Mouse (Mus musculus): ENCODE results near the gene Pygo1. TPM values are rescaled to one million over a fixed set of nuclear protein-coding genes. Genes with fewer than 3 reads are reported as not detected.

Gene Pygo1
- polyA plus RNA-seq, 1 experiment from 2014 or later: 11.4 TPM

DNA sequence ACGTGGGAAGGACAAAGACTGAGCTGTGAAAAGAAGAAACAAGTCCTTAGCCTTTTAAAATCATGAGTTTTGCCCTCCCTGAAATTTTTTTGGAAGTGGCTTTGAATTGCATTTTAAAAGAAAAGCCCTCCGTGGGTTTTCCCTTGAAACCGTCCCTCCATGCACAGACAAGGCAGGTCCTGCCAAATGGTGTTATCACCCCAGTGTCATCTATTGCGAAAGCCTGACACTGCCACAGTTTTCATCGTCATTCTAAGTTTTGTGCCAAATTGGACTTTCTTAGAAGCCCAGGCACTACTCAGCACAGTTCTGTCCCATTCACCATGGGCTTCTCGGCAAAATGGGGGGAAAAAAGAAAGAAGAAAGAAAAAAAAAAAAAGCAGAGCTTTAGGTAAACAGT, 11.9 kb upstream of the Pygo1 start:
- Histone ChIP-seq H3K36me3 (ENCODE audit: control insufficient read depth, insufficient read depth, low read length) (0 out of 2 replicates have a peak, but pooled peaks cover 4% of the 10 kb centered on the region), H3K4me2 (ENCODE audit: low read depth, severe bottlenecking) (no peak overlapping the region), H3K9me3 (ENCODE audit: control insufficient read depth, low read length) (no peaks in the 10 kb centered on the region), H3K4me3 (ENCODE audit: low read depth, low read length) (no peak overlapping the region), H3K27me3 (ENCODE audit: control insufficient read depth, insufficient read depth, low read length) (no peaks in the 10 kb centered on the region), H3K4me1 (ENCODE audit: control insufficient read depth, insufficient read depth, low read length) (no peaks in the 10 kb centered on the region), H3K27ac (replicated peaks; ENCODE audit: low read depth, low read length) (no peak overlapping the region), H3K9ac (ENCODE audit: low read length) (no peak overlapping the region)
- 72% methylated on average over 6 of the region's 6 CpGs for WGBS
- DNase-seq (ENCODE audit: low spot score) (no peak), ATAC-seq (ENCODE audit: insufficient number of reproducible peaks, low FRiP score, low TSS enrichment, low read depth) (no peak)

- H3K27me3 ChIP-seq (ENCODE audit: control insufficient read depth, insufficient read depth, low read length): no peaks in the 10 kb centered on the region
- WGBS: 80% methylated on average over 7 of the region's 7 CpGs
- H3K9me3 ChIP-seq (ENCODE audit: control insufficient read depth, low read length): no peaks in the 10 kb centered on the region
- no peak for ATAC-seq (ENCODE audit: insufficient number of reproducible peaks, low FRiP score, low TSS enrichment, low read depth)
- H3K4me3 ChIP-seq (ENCODE audit: low read depth, low read length): no peak overlapping the region
- DNase-seq (ENCODE audit: low spot score): no peak
- no peak overlapping the region for H3K27ac ChIP-seq (replicated peaks; ENCODE audit: low read depth, low read length)
- 0 out of 2 replicates have a peak, but pooled peaks cover 2% of the 10 kb centered on the region for H3K36me3 ChIP-seq (ENCODE audit: control insufficient read depth, insufficient read depth, low read length)
- no peak overlapping the region for H3K9ac ChIP-seq (ENCODE audit: low read length)
- no peaks in the 10 kb centered on the region for H3K4me1 ChIP-seq (ENCODE audit: control insufficient read depth, insufficient read depth, low read length)
- no peak overlapping the region for H3K4me2 ChIP-seq (ENCODE audit: low read depth, severe bottlenecking)
These were observed 9.7 kb upstream of the Pygo1 start for GRCm38 (mm10) chr9:72915728-72916127.

GRCm38 (mm10) chr9:72923068-72923467, 2.4 kb upstream of the Pygo1 start:
- H3K9ac ChIP-seq (ENCODE audit: low read length): no peak overlapping the region
- WGBS: 78% methylated on average over 3 of the region's 3 CpGs
- no peak for ATAC-seq (ENCODE audit: insufficient number of reproducible peaks, low FRiP score, low TSS enrichment, low read depth)

GRCm38 (mm10) chr9:72925935-72926258, 452 bp downstream of the Pygo1 start:
- DNase-seq (ENCODE audit: low spot score) (no peak), ATAC-seq (ENCODE audit: insufficient number of reproducible peaks, low FRiP score, low TSS enrichment, low read depth) (peak; percentile 41; the same call in 1 of the 2 replicates)
- 3% methylated on average over 20 of the region's 20 CpGs for WGBS
- no peaks in the 10 kb centered on the region; the same call in 1 of the 2 replicates for H3K36me3 ChIP-seq (ENCODE audit: control insufficient read depth, insufficient read depth, low read length)
- H3K27me3 ChIP-seq (ENCODE audit: control insufficient read depth, insufficient read depth, low read length): no peaks in the 10 kb centered on the region
- peak overlapping the region; percentile 80 for H3K4me3 ChIP-seq (ENCODE audit: low read depth, low read length)
- peak overlapping the region; percentile 90 for H3K4me2 ChIP-seq (ENCODE audit: low read depth, severe bottlenecking)
- peak overlapping the region; percentile 98 for H3K9ac ChIP-seq (ENCODE audit: low read length)
- H3K9me3 ChIP-seq (ENCODE audit: control insufficient read depth, low read length): no peaks in the 10 kb centered on the region
- peaks cover 6% of the 10 kb centered on the region; the same call in 1 of the 2 replicates for H3K4me1 ChIP-seq (ENCODE audit: control insufficient read depth, insufficient read depth, low read length)
- H3K27ac ChIP-seq (replicated peaks; ENCODE audit: low read depth, low read length): peak overlapping the region; percentile 86

More at GRCm38 (mm10) chr9:72923068-72923467, 2.4 kb upstream of the Pygo1 start:
- no peaks in the 10 kb centered on the region for H3K9me3 ChIP-seq (ENCODE audit: control insufficient read depth, low read length)
- H3K4me3 ChIP-seq (ENCODE audit: low read depth, low read length): no peak overlapping the region
- H3K4me2 ChIP-seq (ENCODE audit: low read depth, severe bottlenecking): no peak overlapping the region
- H3K27me3 ChIP-seq (ENCODE audit: control insufficient read depth, insufficient read depth, low read length): no peaks in the 10 kb centered on the region
- peaks cover 6% of the 10 kb centered on the region; the same call in 1 of the 2 replicates for H3K4me1 ChIP-seq (ENCODE audit: control insufficient read depth, insufficient read depth, low read length)
- H3K27ac ChIP-seq (replicated peaks; ENCODE audit: low read depth, low read length): no peak overlapping the region
- H3K36me3 ChIP-seq (ENCODE audit: control insufficient read depth, insufficient read depth, low read length): no peaks in the 10 kb centered on the region
- DNase-seq (ENCODE audit: low spot score): no peak

DNA sequence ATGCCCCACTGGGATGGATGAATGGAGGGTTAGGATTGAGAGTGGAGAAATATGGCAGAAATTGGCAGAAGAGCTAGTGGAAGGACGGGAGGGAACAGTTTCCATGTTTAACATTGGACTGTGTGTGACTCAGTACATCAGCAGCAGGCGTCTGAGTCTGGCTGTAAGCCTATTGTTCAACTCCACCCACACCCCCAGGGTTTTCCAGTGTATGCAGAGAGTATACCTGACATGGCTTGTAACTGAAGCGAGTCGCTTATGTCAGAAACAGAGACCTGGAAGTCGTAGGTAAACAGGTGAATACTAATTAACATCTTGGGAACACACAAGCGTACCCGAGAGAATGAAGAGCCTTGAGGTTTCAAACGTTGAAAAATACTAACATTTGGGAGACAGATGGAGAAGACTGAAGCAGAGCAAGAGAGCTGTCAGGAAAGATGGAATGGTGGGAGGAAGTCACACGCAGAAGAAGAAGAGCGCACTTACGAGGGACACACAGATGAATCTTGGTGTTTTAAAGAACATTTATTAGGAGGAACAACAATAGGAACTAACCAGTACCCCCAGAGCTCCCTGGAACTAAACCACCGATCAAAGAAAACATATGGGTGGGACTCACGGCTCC, 5.8 kb downstream of the Pygo1 start:
- Histone ChIP-seq H3K9me3 (ENCODE audit: control insufficient read depth, low read length) (no peaks in the 10 kb centered on the region), H3K27me3 (ENCODE audit: control insufficient read depth, insufficient read depth, low read length) (no peaks in the 10 kb centered on the region), H3K36me3 (ENCODE audit: control insufficient read depth, insufficient read depth, low read length) (peaks cover 2% of the 10 kb centered on the region; the same call in 1 of the 2 replicates), H3K4me1 (ENCODE audit: control insufficient read depth, insufficient read depth, low read length) (peaks cover 6% of the 10 kb centered on the region; the same call in 1 of the 2 replicates), H3K9ac (ENCODE audit: low read length) (no peak overlapping the region), H3K4me3 (ENCODE audit: low read depth, low read length) (no peak overlapping the region), H3K4me2 (ENCODE audit: low read depth, severe bottlenecking) (no peak overlapping the region), H3K27ac (replicated peaks; ENCODE audit: low read depth, low read length) (no peak overlapping the region)
- DNase-seq (ENCODE audit: low spot score) (no peak), ATAC-seq (ENCODE audit: insufficient number of reproducible peaks, low FRiP score, low TSS enrichment, low read depth) (no peak)
- 81% methylated on average over 13 of the region's 13 CpGs for WGBS

DNA sequence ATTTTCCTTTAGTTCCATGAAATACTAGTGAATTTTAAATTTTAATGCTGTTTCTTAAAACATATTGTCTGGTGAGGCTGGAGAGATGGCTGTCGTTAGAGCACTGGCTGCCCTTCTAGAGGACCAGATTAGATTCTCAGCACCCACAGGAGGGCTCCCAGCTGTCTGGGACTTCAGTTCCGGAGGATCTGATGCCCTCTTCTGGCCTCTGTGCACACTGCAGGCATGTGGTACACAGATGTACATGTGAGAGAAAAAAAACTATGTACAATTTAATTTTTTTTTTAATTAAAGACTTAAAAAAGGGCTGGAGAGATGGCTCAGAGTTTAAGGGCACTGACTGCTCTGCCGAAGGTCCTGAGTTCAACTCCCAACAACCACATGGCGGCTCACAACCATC, 9.9 kb downstream of the Pygo1 start:
- peaks cover 2% of the 10 kb centered on the region; the same call in 1 of the 2 replicates for H3K36me3 ChIP-seq (ENCODE audit: control insufficient read depth, insufficient read depth, low read length)

GRCm38 (mm10) chr9:72936301-72936700, 10.9 kb downstream of the Pygo1 start:
- no peaks in the 10 kb centered on the region for H3K4me1 ChIP-seq (ENCODE audit: control insufficient read depth, insufficient read depth, low read length)
- no peaks in the 10 kb centered on the region for H3K9me3 ChIP-seq (ENCODE audit: control insufficient read depth, low read length)
- ATAC-seq (ENCODE audit: insufficient number of reproducible peaks, low FRiP score, low TSS enrichment, low read depth) (no peak), DNase-seq (ENCODE audit: low spot score) (no peak)
- H3K4me3 ChIP-seq (ENCODE audit: low read depth, low read length): no peak overlapping the region
- H3K9ac ChIP-seq (ENCODE audit: low read length): no peak overlapping the region
- peaks cover 2% of the 10 kb centered on the region; the same call in 1 of the 2 replicates for H3K36me3 ChIP-seq (ENCODE audit: control insufficient read depth, insufficient read depth, low read length)
- WGBS: 79% methylated on average over 2 of the region's 2 CpGs
- no peak overlapping the region for H3K4me2 ChIP-seq (ENCODE audit: low read depth, severe bottlenecking)
- no peak overlapping the region for H3K27ac ChIP-seq (replicated peaks; ENCODE audit: low read depth, low read length)
- no peaks in the 10 kb centered on the region for H3K27me3 ChIP-seq (ENCODE audit: control insufficient read depth, insufficient read depth, low read length)

More for the DNA sequence above, 9.9 kb downstream of the Pygo1 start:
- WGBS: 90% methylated on average over 4 of the region's 4 CpGs
- Histone ChIP-seq H3K9ac (ENCODE audit: low read length) (no peak overlapping the region), H3K27ac (replicated peaks; ENCODE audit: low read depth, low read length) (no peak overlapping the region), H3K27me3 (ENCODE audit: control insufficient read depth, insufficient read depth, low read length) (no peaks in the 10 kb centered on the region), H3K4me3 (ENCODE audit: low read depth, low read length) (no peak overlapping the region), H3K4me2 (ENCODE audit: low read depth, severe bottlenecking) (no peak overlapping the region), H3K9me3 (ENCODE audit: control insufficient read depth, low read length) (no peaks in the 10 kb centered on the region), H3K4me1 (ENCODE audit: control insufficient read depth, insufficient read depth, low read length) (no peaks in the 10 kb centered on the region)
- no peak for ATAC-seq (ENCODE audit: insufficient number of reproducible peaks, low FRiP score, low TSS enrichment, low read depth)
- no peak for DNase-seq (ENCODE audit: low spot score)

- H3K4me2 ChIP-seq (ENCODE audit: low read depth, severe bottlenecking): no peak overlapping the region
- H3K27me3 ChIP-seq (ENCODE audit: control insufficient read depth, insufficient read depth, low read length): no peaks in the 10 kb centered on the region
- H3K9ac ChIP-seq (ENCODE audit: low read length): no peak overlapping the region
- H3K4me3 ChIP-seq (ENCODE audit: low read depth, low read length): no peak overlapping the region
- 59% methylated on average over 3 of the region's 3 CpGs for WGBS
- peaks cover 8% of the 10 kb centered on the region; the same call in 1 of the 2 replicates for H3K36me3 ChIP-seq (ENCODE audit: control insufficient read depth, insufficient read depth, low read length)
- no peaks in the 10 kb centered on the region for H3K4me1 ChIP-seq (ENCODE audit: control insufficient read depth, insufficient read depth, low read length)
- DNase-seq (ENCODE audit: low spot score) (no peak), ATAC-seq (ENCODE audit: insufficient number of reproducible peaks, low FRiP score, low TSS enrichment, low read depth) (no peak)
- H3K27ac ChIP-seq (replicated peaks; ENCODE audit: low read depth, low read length): no peak overlapping the region
- peaks cover 4% of the 10 kb centered on the region; the same call in 1 of the 2 replicates for H3K9me3 ChIP-seq (ENCODE audit: control insufficient read depth, low read length)
These were observed 18.0 kb downstream of the Pygo1 start for GRCm38 (mm10) chr9:72943424-72943823.
